ENCODE assay signal across 14 mouse cellular contexts in genomic region chr12:85632321-85632720, GRCm38 (mm10). TPM values are rescaled to one million over a fixed set of nuclear protein-coding genes. Genes with fewer than 3 reads are reported as not detected.
"Had no signal": no experiment of that assay in that cellular context is flagged by ENCODE, and none has a peak within 500 bp of the region (broad histone marks: within the 10 kb centered on the region; RNA-seq: fewer than 3 reads in every experiment).

No protein-coding gene starts in this region.

- H3K4me3 ChIP-seq: limb, embryonic 10.5 days; liver, embryonic 15.5 days; megakaryocyte, embryonic 14.5 days; midbrain, embryonic 15.5 days; neural tube, embryonic 12.5 days; stomach, embryonic 15.5 days had no signal

- H3K36me3 ChIP-seq: limb, embryonic 10.5 days; liver, embryonic 15.5 days had no signal

- ATAC-seq: lung, postnatal 0 days; midbrain, embryonic 15.5 days had no signal

- H3K4me2 ChIP-seq: liver, embryonic 11.5 days; liver, embryonic 15.5 days; midbrain, embryonic 11.5 days; midbrain, embryonic 15.5 days; neural tube, embryonic 12.5 days; stomach, embryonic 15.5 days had no signal

- H3K27ac ChIP-seq: limb, embryonic 10.5 days; liver, embryonic 15.5 days; midbrain, embryonic 15.5 days; neural tube, embryonic 12.5 days; stomach, embryonic 15.5 days had no signal

- H3K9me3 ChIP-seq: limb, embryonic 10.5 days; liver, embryonic 15.5 days; megakaryocyte, embryonic 14.5 days; midbrain, embryonic 15.5 days; neural tube, embryonic 12.5 days; stomach, embryonic 15.5 days had no signal

- H3K27me3 ChIP-seq: liver, embryonic 15.5 days; midbrain, embryonic 15.5 days; neural tube, embryonic 12.5 days; stomach, embryonic 15.5 days had no signal

- H3K4me1 ChIP-seq: liver, embryonic 15.5 days; midbrain, embryonic 15.5 days had no signal

- DNase-seq: kidney, adult 18-20 months; kidney, postnatal 10 days; lung, adult 2 months; lung, postnatal 4 days; right cerebral cortex, postnatal 14 days had no signal

- H3K9ac ChIP-seq: liver, embryonic 15.5 days; midbrain, embryonic 15.5 days; neural tube, embryonic 12.5 days; stomach, embryonic 15.5 days had no signal

RNA-seq across cellular contexts. Expression of gene Jdp2, which starts 33.5 kb away (rescaled TPM):
- polyA plus RNA-seq: limb, embryonic 10.5 days had no signal
